Mouse (Mus musculus) left cerebral cortex, adult 6 months (tissue): Measurements from ENCODE around the gene Vmn2r63. TPM values are rescaled to one million over a fixed set of nuclear protein-coding genes. Genes with fewer than 3 reads are reported as not detected.

ENCODE experiments used
- long read RNA-seq, 2 experiments: library from polyadenylated mRNA; unstranded; transcript quantifications; one replicate each; pipeline ENCODE4 v2.0.0; 2019 to 2020
- polyA plus RNA-seq: library from polyadenylated mRNA; unstranded; fragments of <200 nt; fragmentation: Nextera tagmentation; gene quantifications from 2 replicates; pipeline ENCODE4 v1.2.3, GENCODE M21; 2021

Vmn2r63 gene
- polyA plus RNA-seq: not detected in 2 replicates
- long read RNA-seq, experiment 1: 0 reads
- long read RNA-seq, experiment 2: 0 reads

DNA sequence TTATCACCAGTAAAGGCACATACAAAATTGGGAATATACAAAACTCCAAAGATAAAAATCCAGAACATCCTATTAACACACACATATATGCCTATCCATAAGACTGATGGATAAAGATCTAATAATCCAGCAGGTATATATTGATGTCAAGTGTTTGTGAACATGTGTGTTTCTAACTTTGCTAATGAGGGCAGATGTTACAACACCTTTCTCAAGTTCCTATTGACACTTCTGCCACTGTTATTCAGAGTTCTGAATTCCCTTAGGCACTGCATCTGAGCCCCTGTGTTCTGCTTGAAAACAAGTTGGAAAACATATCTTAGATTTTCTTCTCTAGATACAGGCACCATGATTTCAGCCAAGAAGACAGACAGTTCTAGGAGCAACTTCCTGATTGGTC, at the start of gene Vmn2r63:
Gene Vmn2r63 (minus strand): TSS at position 101 of the 400 bp plus-strand sequence.

DNA sequence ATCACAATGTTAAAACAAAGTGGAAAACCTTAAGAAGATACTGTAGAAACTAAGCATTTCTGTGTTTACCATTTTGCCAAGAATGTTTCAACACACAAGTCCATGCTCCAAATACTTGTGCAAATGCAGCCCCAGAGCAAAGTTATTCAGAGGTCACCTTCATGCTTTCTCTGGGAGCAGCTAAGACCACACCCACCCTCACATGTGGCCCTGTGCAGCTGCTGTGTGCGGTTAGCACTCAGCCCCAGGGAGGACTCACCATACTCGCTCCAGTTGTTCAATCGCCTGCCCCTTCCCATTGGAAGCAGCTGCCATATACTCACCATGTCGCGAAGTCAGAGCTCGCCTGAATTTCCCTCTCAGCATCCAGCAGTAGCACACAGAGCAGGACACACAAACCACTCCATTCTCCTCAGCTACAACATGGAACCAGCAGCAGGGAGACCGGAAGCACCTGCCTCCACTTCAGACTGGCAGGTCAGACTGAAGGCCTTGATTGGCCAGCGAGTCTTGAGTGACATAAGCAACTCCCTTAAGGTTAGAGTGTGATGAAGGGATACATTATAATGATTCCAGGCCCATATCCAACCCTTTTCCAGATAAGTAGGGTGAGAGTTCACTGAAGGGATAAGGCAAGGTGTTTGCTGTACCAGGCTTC, 66.7 kb downstream of the Vmn2r63 start, which contains the start of gene Gm2381:
Gene Gm2381 (minus strand): TSS at position 434 of the 658 bp plus-strand sequence.

Other genes starting within 250 kb of the Vmn2r63 start
- 2.8 and 3.3 TPM in 2 replicates for gene Zfp975, start 241.1 kb downstream of the Vmn2r63 start, polyA plus RNA-seq
- 0.04 TPM in 1 of 2 replicates, not detected in the other for gene Gm17067, start 206.8 kb downstream of the Vmn2r63 start, polyA plus RNA-seq
- gene Vmn2r62, start 140.3 kb downstream of the Vmn2r63 start, polyA plus RNA-seq: not detected in 2 replicates
- gene Gm2381, start 66.6 kb downstream of the Vmn2r63 start, polyA plus RNA-seq: not detected in 2 replicates
- not detected in 2 replicates for gene Gm9268, start 84.9 kb upstream of the Vmn2r63 start, polyA plus RNA-seq
- not detected in 2 replicates for gene Zfp936, start 180.4 kb upstream of the Vmn2r63 start, polyA plus RNA-seq